Mouse (Mus musculus) heart, embryonic 15.5 days (tissue): ENCODE measurements around the gene Cops6. TPM values are rescaled to one million over a fixed set of nuclear protein-coding genes. Genes with fewer than 3 reads are reported as not detected.

Experiments
- ATAC-seq: fragments of 200-750 bp; cut with Nextera tagmentation; replicated peaks from 2 replicates; pipeline ENCODE4 v1.8.0; 2017; ENCODE audit warnings: low read depth, moderate TSS enrichment; ENCODE audit not compliant: insufficient number of reproducible peaks, insufficient read depth, low FRiP score
- H3K27ac ChIP-seq: fragments of 300-500 bp; sonication (generic); 2 replicates; pipeline ENCODE4 v1.5.1; 2015; ENCODE audit warnings: mild to moderate bottlenecking, inconsistent platforms
- H3K27me3 ChIP-seq: fragments of 300-500 bp; sonication (generic); 2 replicates; pipeline ENCODE4 v1.6.1; 2015; ENCODE audit warnings: inconsistent platforms
- H3K36me3 ChIP-seq: fragments of 300-500 bp; sonication (generic); 2 replicates; pipeline ENCODE4 v1.6.1; 2015; ENCODE audit warnings: mild to moderate bottlenecking, inconsistent platforms
- H3K4me1 ChIP-seq: fragments of 300-500 bp; sonication (generic); replicated peaks from 2 replicates; pipeline ENCODE4 v1.6.1; 2015; ENCODE audit warnings: inconsistent platforms
- H3K4me2 ChIP-seq: fragments of 300-500 bp; sonication (generic); 2 replicates; pipeline ENCODE4 v1.6.1; 2015; ENCODE audit warnings: inconsistent platforms, mild to moderate bottlenecking, moderate library complexity
- H3K4me3 ChIP-seq: fragments of 300-500 bp; sonication (generic); 2 replicates; pipeline ENCODE4 v1.5.1; 2015; ENCODE audit warnings: mild to moderate bottlenecking, inconsistent platforms
- H3K9ac ChIP-seq: fragments of 300-500 bp; sonication (generic); 2 replicates; pipeline ENCODE4 v1.6.1; 2015; ENCODE audit warnings: mild to moderate bottlenecking, inconsistent platforms
- H3K9me3 ChIP-seq: fragments of 300-500 bp; sonication (generic); replicated peaks from 2 replicates; pipeline ENCODE4 v1.6.1; 2016; ENCODE audit warnings: inconsistent platforms
- WGBS: fragments of 180-500 bp; shearing (Covaris S2); methylation state at CpG from one replicate; pipeline ENCODE4 v1.1.7; 2015; ENCODE audit warnings: mixed read lengths; 5-methylcytosine and 5-hydroxymethylcytosine counted together
- polyA plus RNA-seq: library from polyadenylated mRNA; unstranded; fragments of >200 nt; fragmentation: Nextera tagmentation; extraction: Ambion mirVana; gene quantifications from 2 replicates; pipeline ENCODE4 v1.2.1, GENCODE M21; 2015

The Cops6 gene
- polyA plus RNA-seq, result 231 and 274 TPM in 2 replicates

DNA sequence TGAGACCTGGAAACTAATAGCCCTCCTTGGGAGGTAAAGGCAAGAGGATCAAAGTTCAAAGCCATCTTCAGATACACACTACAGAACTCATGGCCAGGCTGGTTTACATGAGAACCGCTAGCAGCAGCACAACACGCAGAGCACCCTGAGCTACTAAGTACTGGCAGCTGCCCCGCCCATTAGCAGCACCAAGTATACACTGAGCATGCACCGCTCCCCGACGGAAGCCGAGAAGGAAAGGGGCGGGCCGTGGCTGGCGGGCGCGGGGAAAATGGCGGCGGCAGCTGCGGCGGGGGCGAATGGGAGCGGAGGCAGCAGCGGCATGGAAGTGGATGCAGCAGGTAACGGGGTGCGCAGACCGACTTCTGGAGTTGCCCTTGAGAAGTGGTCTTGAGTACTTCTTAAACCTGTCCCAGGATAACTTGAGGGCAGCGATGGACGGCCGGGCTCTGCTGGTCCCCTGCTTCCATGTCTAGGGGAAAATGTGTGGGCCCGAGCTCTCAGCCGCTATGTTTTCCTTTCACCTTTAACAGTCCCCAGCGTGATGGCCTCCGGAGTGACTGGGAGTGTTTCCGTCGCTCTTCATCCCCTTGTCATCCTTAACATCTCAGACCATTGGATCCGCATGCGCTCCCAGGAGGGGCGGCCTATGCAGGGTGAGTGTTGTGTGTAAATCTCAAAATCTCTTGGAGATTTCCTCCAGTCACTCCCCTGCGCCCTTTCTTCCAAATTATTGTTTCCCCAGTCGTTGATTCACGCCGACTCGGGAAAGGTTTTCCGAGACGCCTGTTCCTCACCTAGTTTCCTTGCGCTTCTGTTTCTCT is at the start of gene Cops6:
Gene Cops6 (plus strand): TSS at position 230 of the 824 bp plus-strand sequence.
- WGBS, result under 1% methylated on average over 42 of the region's 42 CpGs
- peaks cover 10% of the 10 kb centered on the region for H3K4me1 ChIP-seq
- H3K36me3 ChIP-seq, result peaks cover 33% of the 10 kb centered on the region
- H3K9me3 ChIP-seq, result no peaks in the 10 kb centered on the region
- H3K4me3 ChIP-seq, result peak within 1 kb of the TSS; percentile 86
- peak; percentile 95 for ATAC-seq
- H3K27me3 ChIP-seq, result no peaks in the 10 kb centered on the region
- peak within 1 kb of the TSS; percentile 75 for H3K27ac ChIP-seq
- H3K9ac ChIP-seq, result peak within 1 kb of the TSS; percentile 85
- peak within 1 kb of the TSS; percentile 77 for H3K4me2 ChIP-seq

GRCm38 (mm10) chr5:138116255-138117198 is 44.3 kb upstream of the Cops6 start, which contains the start of gene Zscan21:
TSS of gene Zscan21 (plus strand) at chr5:138116903.
- peak within 1 kb of the TSS; percentile 83 for H3K9ac ChIP-seq

DNA sequence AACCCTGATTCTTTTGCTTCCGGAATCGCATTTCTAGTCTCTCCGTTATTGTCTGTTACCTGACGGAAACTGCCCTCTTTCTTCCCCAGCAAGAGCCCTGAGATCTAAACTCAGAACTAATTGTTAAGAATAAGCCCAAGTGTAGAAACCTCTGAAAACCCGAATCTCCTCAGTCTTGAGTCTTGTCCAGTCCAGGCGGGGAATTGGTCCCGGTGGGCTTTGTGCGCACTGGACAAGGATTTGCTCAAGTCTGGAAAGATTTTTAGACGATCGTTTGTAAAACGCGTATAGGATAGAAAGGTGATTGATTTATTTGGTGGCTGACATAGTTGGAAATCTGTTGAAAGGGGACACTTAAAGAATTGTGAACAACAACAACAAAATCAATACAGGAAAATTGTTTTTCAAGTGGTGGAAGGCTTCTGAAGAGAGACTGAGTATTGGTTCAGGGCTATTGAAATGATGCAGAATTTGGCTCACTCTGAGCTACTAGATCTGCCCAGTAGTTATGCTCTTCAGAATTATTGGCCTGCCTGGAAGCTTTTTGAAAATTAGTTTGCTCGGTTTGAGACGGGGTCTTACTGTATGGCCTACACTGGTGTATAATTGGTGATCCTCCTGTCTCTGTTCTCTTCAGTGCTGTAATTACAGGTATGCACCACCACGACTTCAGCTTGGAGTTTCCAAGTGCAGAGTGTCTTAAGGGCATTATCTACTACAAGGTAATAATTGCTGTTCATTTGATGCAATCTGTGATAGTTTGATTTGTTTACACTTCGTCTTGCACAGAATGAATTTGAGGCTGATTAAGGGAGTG is 43.5 kb upstream of the Cops6 start:
- peaks cover 18% of the 10 kb centered on the region for H3K36me3 ChIP-seq
- no peaks in the 10 kb centered on the region for H3K9me3 ChIP-seq
- peaks cover 20% of the 10 kb centered on the region for H3K4me1 ChIP-seq
- H3K9ac ChIP-seq, result peak overlapping the region; percentile 83
- H3K27ac ChIP-seq, result peak overlapping the region; percentile 95
- no peaks in the 10 kb centered on the region for H3K27me3 ChIP-seq
- no peak for ATAC-seq
- 7% methylated on average over 16 of the region's 16 CpGs for WGBS
- H3K4me3 ChIP-seq, result peak overlapping the region; percentile 76
- peak overlapping the region; percentile 69 for H3K4me2 ChIP-seq

More at GRCm38 (mm10) chr5:138116255-138117198, 44.3 kb upstream of the Cops6 start, which contains the start of gene Zscan21:
- H3K27ac ChIP-seq, result peak within 1 kb of the TSS; percentile 95
- peaks cover 20% of the 10 kb centered on the region for H3K4me1 ChIP-seq
- H3K4me2 ChIP-seq, result peak within 1 kb of the TSS; percentile 69
- WGBS, result 6% methylated on average over 38 of the region's 38 CpGs
- H3K9me3 ChIP-seq, result no peaks in the 10 kb centered on the region
- no peaks in the 10 kb centered on the region for H3K27me3 ChIP-seq
- peak within 1 kb of the TSS; percentile 76 for H3K4me3 ChIP-seq
- ATAC-seq, result peak; percentile 96
- peaks cover 15% of the 10 kb centered on the region for H3K36me3 ChIP-seq

DNA sequence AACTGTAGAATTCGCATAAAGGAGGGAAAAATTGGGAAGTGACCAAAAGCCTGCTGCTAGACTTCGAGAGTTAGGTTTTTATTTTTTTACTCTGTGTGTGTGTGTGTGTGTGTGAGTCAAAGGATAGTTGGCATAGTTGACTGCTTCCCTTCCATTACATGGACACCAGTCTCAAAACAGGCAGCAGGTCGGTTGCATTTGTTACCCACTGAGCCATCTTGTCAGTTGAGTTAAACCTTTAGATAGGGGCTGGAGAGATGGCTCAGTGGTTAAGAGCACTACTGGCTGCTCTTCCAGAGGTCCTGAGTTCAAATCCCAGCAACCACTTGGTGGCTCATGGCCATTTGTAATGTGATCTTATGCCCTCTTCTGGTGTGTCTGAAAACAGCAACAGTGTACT is 42.8 kb upstream of the Cops6 start:
- no peaks in the 10 kb centered on the region for H3K9me3 ChIP-seq
- peaks cover 20% of the 10 kb centered on the region for H3K4me1 ChIP-seq
- WGBS, result 63% methylated on average over 3 of the region's 3 CpGs
- ATAC-seq, result no peak
- peak overlapping the region; percentile 76 for H3K4me3 ChIP-seq
- no peaks in the 10 kb centered on the region for H3K27me3 ChIP-seq
- H3K27ac ChIP-seq, result no peak overlapping the region; the same call in 1 of the 2 replicates
- peak overlapping the region; percentile 69 for H3K4me2 ChIP-seq
- H3K36me3 ChIP-seq, result peaks cover 18% of the 10 kb centered on the region
- no peak overlapping the region for H3K9ac ChIP-seq

DNA sequence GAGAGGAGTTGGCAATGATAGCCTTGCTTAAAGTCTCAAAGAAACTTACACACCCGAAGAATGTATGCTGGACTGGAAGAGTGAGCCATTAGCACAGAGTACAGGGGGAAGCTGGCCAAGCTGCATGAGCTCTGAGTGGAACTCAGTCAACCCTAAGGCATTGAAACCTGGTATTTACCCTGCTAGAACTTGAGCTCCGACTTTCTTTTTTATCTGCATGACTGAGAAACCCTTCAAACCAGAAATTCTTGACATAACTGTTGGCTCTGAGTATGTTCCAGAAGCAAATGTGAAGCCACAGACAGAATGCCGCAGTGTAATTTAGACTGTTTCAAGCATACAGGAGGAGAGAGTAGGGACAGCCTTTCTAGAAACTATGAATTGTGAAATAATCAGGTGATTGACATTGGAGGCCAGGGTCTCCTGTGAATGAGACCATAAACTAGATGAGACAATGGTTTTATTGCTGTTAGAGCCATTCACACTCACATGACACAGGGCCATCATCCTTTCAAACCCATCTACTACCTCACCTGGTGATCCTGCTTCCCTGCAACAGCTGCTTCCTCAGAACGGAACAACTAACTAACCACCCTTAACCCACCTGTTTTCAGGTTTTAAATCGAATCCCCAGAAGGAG is 28.3 kb upstream of the Cops6 start:
- Histone ChIP-seq H3K4me1 (no peaks in the 10 kb centered on the region), H3K27ac (no peak overlapping the region), H3K4me3 (no peak overlapping the region), H3K9me3 (no peaks in the 10 kb centered on the region), H3K4me2 (no peak overlapping the region), H3K9ac (no peak overlapping the region), H3K36me3 (peaks cover 66% of the 10 kb centered on the region), H3K27me3 (no peaks in the 10 kb centered on the region)
- no peak for ATAC-seq
- WGBS, result 78% methylated on average over 5 of the region's 5 CpGs

GRCm38 (mm10) chr5:138137257-138137656 is 23.6 kb upstream of the Cops6 start:
- ATAC-seq, result no peak
- no peaks in the 10 kb centered on the region for H3K27me3 ChIP-seq
- no peak overlapping the region for H3K4me3 ChIP-seq
- H3K9ac ChIP-seq, result no peak overlapping the region
- H3K4me1 ChIP-seq, result no peaks in the 10 kb centered on the region
- no peak overlapping the region for H3K27ac ChIP-seq
- 58% methylated on average over 4 of the region's 4 CpGs for WGBS
- H3K4me2 ChIP-seq, result no peak overlapping the region
- H3K9me3 ChIP-seq, result no peaks in the 10 kb centered on the region
- H3K36me3 ChIP-seq, result peaks cover 37% of the 10 kb centered on the region

GRCm38 (mm10) chr5:138137935-138138549 is 22.8 kb upstream of the Cops6 start:
- Histone ChIP-seq H3K9ac (no peak overlapping the region), H3K4me3 (no peak overlapping the region), H3K9me3 (no peaks in the 10 kb centered on the region), H3K4me2 (no peak overlapping the region), H3K27me3 (no peaks in the 10 kb centered on the region), H3K36me3 (peaks cover 32% of the 10 kb centered on the region), H3K27ac (no peak overlapping the region), H3K4me1 (no peaks in the 10 kb centered on the region)
- WGBS, result 56% methylated on average over 8 of the region's 8 CpGs
- ATAC-seq, result no peak

- Histone ChIP-seq H3K27ac (no peak overlapping the region), H3K9me3 (no peaks in the 10 kb centered on the region), H3K27me3 (no peaks in the 10 kb centered on the region), H3K4me2 (no peak overlapping the region), H3K4me3 (no peak overlapping the region), H3K36me3 (peaks cover 29% of the 10 kb centered on the region), H3K9ac (no peak overlapping the region), H3K4me1 (no peaks in the 10 kb centered on the region)
- 56% methylated on average over 4 of the region's 4 CpGs for WGBS
- ATAC-seq, result no peak
Measured at GRCm38 (mm10) chr5:138138585-138138984, 22.3 kb upstream of the Cops6 start.

DNA sequence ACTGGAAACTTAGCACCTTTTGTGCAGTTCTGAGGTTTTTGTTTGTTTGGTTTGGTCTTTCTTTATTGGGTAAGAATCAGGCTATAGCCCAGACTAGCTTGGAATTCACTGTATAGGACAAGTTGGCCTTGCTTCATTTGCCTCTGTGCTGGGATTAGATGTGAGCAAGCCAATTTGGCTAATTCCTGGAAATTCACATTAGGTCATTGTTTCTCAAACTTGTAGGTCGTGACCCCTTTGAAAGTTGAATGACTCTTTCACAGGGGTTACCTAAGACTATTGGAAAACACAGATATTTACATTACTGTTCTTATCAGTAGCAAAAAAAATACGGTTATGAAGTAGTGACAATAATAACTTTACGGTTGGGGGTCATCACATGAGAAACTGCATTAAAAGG is 6.5 kb upstream of the Cops6 start:
- ATAC-seq, result no peak
- Histone ChIP-seq H3K36me3 (peaks cover 27% of the 10 kb centered on the region), H3K4me3 (peak overlapping the region; percentile 78), H3K9ac (peak overlapping the region; percentile 69; the same call in 1 of the 2 replicates), H3K4me1 (peaks cover 2% of the 10 kb centered on the region; the same call in 1 of the 2 replicates), H3K27ac (no peak overlapping the region), H3K27me3 (no peaks in the 10 kb centered on the region), H3K9me3 (no peaks in the 10 kb centered on the region), H3K4me2 (peak overlapping the region; percentile 68)
- 75% methylated on average over 3 of the region's 3 CpGs for WGBS

GRCm38 (mm10) chr5:138155443-138155976 is 5.4 kb upstream of the Cops6 start, which contains the start of gene Zfp113:
TSS of gene Zfp113 (minus strand) at chr5:138155744.
- Histone ChIP-seq H3K4me2 (peak within 1 kb of the TSS; percentile 68), H3K9ac (peak within 1 kb of the TSS; percentile 69), H3K27ac (peak within 1 kb of the TSS; percentile 90), H3K36me3 (peaks cover 23% of the 10 kb centered on the region), H3K9me3 (no peaks in the 10 kb centered on the region), H3K4me1 (peaks cover 2% of the 10 kb centered on the region; the same call in 1 of the 2 replicates), H3K4me3 (peak within 1 kb of the TSS; percentile 78), H3K27me3 (no peaks in the 10 kb centered on the region)
- under 1% methylated on average over 31 of the region's 31 CpGs for WGBS
- peak; percentile 97 for ATAC-seq
